Comparison of ENCODE assay signal across 8 mouse cellular contexts in genomic region chr15:99596056-99596687, GRCm38 (mm10). TPM values are rescaled to one million over a fixed set of nuclear protein-coding genes. Genes with fewer than 3 reads are reported as not detected.
DNase-seq lines count a peak whose midpoint lies in the region; ATAC-seq lines count a peak whose summit lies in the region.

No protein-coding gene starts in this region.

- peak; percentile 97 for DNase-seq in NIH3T3 (ENCODE audit: low read depth)
- DNase-seq in cerebellum, adult 9-11 months, result peak; percentile 96
- peak; percentile 79 to 87 for DNase-seq in frontal cortex, postnatal 10 days (ENCODE audit: low spot score in 2 of 2)
- peak; percentile 90 to 94 for DNase-seq in layer of hippocampus, postnatal 14 days (ENCODE audit: low spot score in 2 of 2)
- peak; percentile 90 for DNase-seq in lung, postnatal 10 days
- DNase-seq in retina, adult 2 months (ENCODE audit: low read depth, low spot score), result peak; percentile 65
- DNase-seq in thymus, postnatal 36 days, result peak; percentile 65 to 68

- H3K27me3 ChIP-seq in hindbrain, embryonic 13.5 days, result peaks cover 65% of the 10 kb centered on the region

- peaks cover 46% of the 10 kb centered on the region for H3K4me1 ChIP-seq in hindbrain, embryonic 13.5 days (replicated peaks)

- no peaks in the 10 kb centered on the region for H3K36me3 ChIP-seq in hindbrain, embryonic 13.5 days

- peak; percentile 88 for ATAC-seq in hindbrain, embryonic 13.5 days (ENCODE audit: low FRiP score)

- H3K4me3 ChIP-seq in hindbrain, embryonic 13.5 days, result no peak overlapping the region

- H3K9me3 ChIP-seq in hindbrain, embryonic 13.5 days, result no peaks in the 10 kb centered on the region

- 0% methylated on average over 7 of the region's 7 CpGs for WGBS in hindbrain, embryonic 13.5 days

- peak overlapping the region; percentile 66 for H3K27ac ChIP-seq in hindbrain, embryonic 13.5 days

- H3K4me2 ChIP-seq in hindbrain, embryonic 13.5 days, result peak overlapping the region; percentile 18; the same call in 1 of the 2 replicates

- no peak overlapping the region for H3K9ac ChIP-seq in hindbrain, embryonic 13.5 days

RNA-seq across cellular contexts. Expression of gene Aqp6, which starts 5.0 kb away (rescaled TPM):
- 2.6 and 3.2 TPM in 2 replicates for polyA plus RNA-seq in hindbrain, embryonic 13.5 days (2015; fragmentation: Nextera tagmentation; extraction: Ambion mirVana)
- under 1 TPM; 0.19 to 0.37 TPM for total RNA-seq in layer of hippocampus, postnatal 14 days (2021)

RNA-seq across cellular contexts. Expression of gene Aqp5, which starts 5.6 kb away (rescaled TPM):
- 2.1 and 2.5 TPM in 2 replicates for polyA plus RNA-seq in hindbrain, embryonic 13.5 days (2015; fragmentation: Nextera tagmentation; extraction: Ambion mirVana)
- not detected for total RNA-seq in layer of hippocampus, postnatal 14 days (2021)

RNA-seq across cellular contexts. Expression of gene Aqp2, which starts 17.3 kb away (rescaled TPM):
- polyA plus RNA-seq in hindbrain, embryonic 13.5 days (2015; fragmentation: Nextera tagmentation; extraction: Ambion mirVana), result not detected in 2 replicates
- not detected for total RNA-seq in layer of hippocampus, postnatal 14 days (2021)

RNA-seq across cellular contexts. Expression of gene Racgap1, which starts 55.3 kb away (rescaled TPM):
- polyA plus RNA-seq in hindbrain, embryonic 13.5 days (2015; fragmentation: Nextera tagmentation; extraction: Ambion mirVana), result 97.6 and 102 TPM in 2 replicates
- total RNA-seq in layer of hippocampus, postnatal 14 days (2021), result 1 to 10 TPM; 7.6 to 8.7 TPM
